Mouse (Mus musculus) testis, adult 2 months (tissue): ENCODE results near the gene Klhl23.

ENCODE experiments used
- CTCF ChIP-seq: fragments of 200-500 bp; IDR thresholded peaks from 2 replicates; pipeline ENCODE4 v1.5.1; 2012; ENCODE audit warnings: low read depth, mild to moderate bottlenecking, inconsistent platforms, low read length, moderate library complexity; ENCODE audit not compliant: control insufficient read depth, insufficient read depth, insufficient replicate concordance
- POLR2A ChIP-seq: fragments of 200-500 bp; IDR thresholded peaks from 2 replicates; pipeline ENCODE4 v1.6.1; 2012; ENCODE audit warnings: low read depth, mild to moderate bottlenecking, inconsistent platforms, low read length, moderate library complexity; ENCODE audit not compliant: control insufficient read depth

- TF ChIP-seq CTCF (no peak), POLR2A (no peak)
Measured at GRCm38 (mm10) chr2:69818350-69819085, 3.2 kb upstream of the Klhl23 start.
